Mouse (Mus musculus) layer of hippocampus, postnatal 36 days (tissue): Measurements from ENCODE around the gene Gm10273. TPM values are rescaled to one million over a fixed set of nuclear protein-coding genes. Genes with fewer than 3 reads are reported as not detected.

Source experiments
- DNase-seq, 2 experiments: peaks; one replicate each; pipeline ENCODE4 v3.0.0; 2022
- total RNA-seq, 2 experiments: library from RNA; stranded (reverse); gene quantifications; 2 replicates each; pipeline ENCODE4 v1.2.3; 2021

Gm10273 gene
- total RNA-seq, 2 experiments from 2014 or later: 37.6 to 47.5 TPM

- DNase-seq: no peak
Observed at GRCm38 (mm10) chr10:59402899-59403792, 7.7 kb downstream of the Gm10273 start, which contains the start of gene Pla2g12b. TSS of gene Pla2g12b (plus strand) at chr10:59403660.

GRCm38 (mm10) chr10:59403793-59404149 is 8.3 kb downstream of the Gm10273 start:
- no peak for DNase-seq

GRCm38 (mm10) chr10:59408499-59408898 is 13.1 kb downstream of the Gm10273 start:
- no peak for DNase-seq

- DNase-seq: no peak
Observed at GRCm38 (mm10) chr10:59410264-59410663, 14.8 kb downstream of the Gm10273 start.

GRCm38 (mm10) chr10:59413711-59414110 is 18.3 kb downstream of the Gm10273 start:
- no peak for DNase-seq

- DNase-seq: no peak
Observed at GRCm38 (mm10) chr10:59416623-59417022, 21.2 kb downstream of the Gm10273 start.

- no peak for DNase-seq
Observed at GRCm38 (mm10) chr10:59419516-59419915, 24.1 kb downstream of the Gm10273 start.

- DNase-seq: no peak
Observed at GRCm38 (mm10) chr10:59424453-59424852, 29.0 kb downstream of the Gm10273 start.

- no peak for DNase-seq
Observed at GRCm38 (mm10) chr10:59425369-59425768, 29.9 kb downstream of the Gm10273 start.

GRCm38 (mm10) chr10:59426371-59426770 is 30.9 kb downstream of the Gm10273 start:
- no peak for DNase-seq

GRCm38 (mm10) chr10:59429448-59430135 is 34.2 kb downstream of the Gm10273 start:
- DNase-seq: no peak

- DNase-seq: no peak
Observed at GRCm38 (mm10) chr10:59430701-59431218, 35.3 kb downstream of the Gm10273 start.

GRCm38 (mm10) chr10:59435746-59436145 is 40.3 kb downstream of the Gm10273 start:
- no peak for DNase-seq

- DNase-seq: no peak
Observed at GRCm38 (mm10) chr10:59438651-59439050, 43.2 kb downstream of the Gm10273 start.

- no peak for DNase-seq
Observed at GRCm38 (mm10) chr10:59439508-59439931, 44.1 kb downstream of the Gm10273 start.

- DNase-seq: no peak
Observed at GRCm38 (mm10) chr10:59440177-59440576, 44.7 kb downstream of the Gm10273 start.

- no peak for DNase-seq
Observed at GRCm38 (mm10) chr10:59441735-59442134, 46.3 kb downstream of the Gm10273 start, which contains the start of gene Oit3. TSS of gene Oit3 (minus strand) at chr10:59441778.

GRCm38 (mm10) chr10:59443212-59443611 is 47.8 kb downstream of the Gm10273 start:
- no peak for DNase-seq

GRCm38 (mm10) chr10:59444106-59444505 is 48.7 kb downstream of the Gm10273 start:
- no peak for DNase-seq

GRCm38 (mm10) chr10:59444635-59445034 is 49.2 kb downstream of the Gm10273 start:
- DNase-seq: no peak
